Mouse (Mus musculus) T-helper 2 cell (primary cell): ENCODE results near the gene Iars2.

Source experiments
- in situ Hi-C: fragments of 300-600 bp; cut with MboI, MseI; formaldehyde crosslinking; loops from one replicate; pipeline ENCODE4 v1.15.1; 2025; ENCODE audit warnings: high pct_unique_total_duplicates

Iars2 gene

GRCm38 (mm10) chr1:185328721-185329610 is at the start of gene Iars2:
Iars2 (minus strand) TSS chr1:185329396.
- in situ Hi-C loops, result loop anchor here (5.0 kb wide), 1 partner anchor 33 kb away; the partner anchor contains the start of gene Eprs

GRCm38 (mm10) chr1:185377429-185377828 is 48.2 kb upstream of the Iars2 start:
- in situ Hi-C loops, result no loop called here

GRCm38 (mm10) chr1:185376390-185376789 is 47.2 kb upstream of the Iars2 start:
- in situ Hi-C loops, result no loop called here

- in situ Hi-C loops, result no loop called here
These were observed 40.8 kb upstream of the Iars2 start for GRCm38 (mm10) chr1:185369979-185370378.

- in situ Hi-C loops, result no loop called here
These were observed 38.2 kb upstream of the Iars2 start for GRCm38 (mm10) chr1:185367383-185367782.

GRCm38 (mm10) chr1:185364183-185364540 is 35.0 kb upstream of the Iars2 start:
- in situ Hi-C loops, result loop anchor here (5.0 kb wide), 1 partner anchor 37 kb away; the partner anchor contains the start of gene Iars2

- in situ Hi-C loops, result loop anchor here (5.0 kb wide), 1 partner anchor 36 kb away; the partner anchor contains the start of gene Iars2
These were observed 34.5 kb upstream of the Iars2 start for GRCm38 (mm10) chr1:185363526-185364182.

- in situ Hi-C loops, result loop anchor here (5.0 kb wide), 1 partner anchor 36 kb away; the partner anchor contains the start of gene Iars2
These were observed 33.7 kb upstream of the Iars2 start, which contains the start of gene Eprs for GRCm38 (mm10) chr1:185362677-185363520. Eprs (plus strand) TSS chr1:185363044.

- in situ Hi-C loops, result no loop called here
These were observed 29.0 kb upstream of the Iars2 start for GRCm38 (mm10) chr1:185358211-185358610.

GRCm38 (mm10) chr1:185356246-185356645 is 27.1 kb upstream of the Iars2 start:
- in situ Hi-C loops, result no loop called here

GRCm38 (mm10) chr1:185354731-185355130 is 25.5 kb upstream of the Iars2 start:
- in situ Hi-C loops, result no loop called here

- in situ Hi-C loops, result no loop called here
These were observed 24.2 kb upstream of the Iars2 start for GRCm38 (mm10) chr1:185353351-185353750.

- in situ Hi-C loops, result no loop called here
These were observed 23.0 kb upstream of the Iars2 start for GRCm38 (mm10) chr1:185352151-185352550.

GRCm38 (mm10) chr1:185350611-185351010 is 21.4 kb upstream of the Iars2 start:
- in situ Hi-C loops, result no loop called here

GRCm38 (mm10) chr1:185349741-185350140 is 20.5 kb upstream of the Iars2 start:
- in situ Hi-C loops, result no loop called here

GRCm38 (mm10) chr1:185346188-185346587 is 17.0 kb upstream of the Iars2 start:
- in situ Hi-C loops, result no loop called here

- in situ Hi-C loops, result no loop called here
These were observed 14.2 kb upstream of the Iars2 start for GRCm38 (mm10) chr1:185343422-185343821.

GRCm38 (mm10) chr1:185342441-185342840 is 13.2 kb upstream of the Iars2 start:
- in situ Hi-C loops, result no loop called here

- in situ Hi-C loops, result no loop called here
These were observed 7.3 kb upstream of the Iars2 start for GRCm38 (mm10) chr1:185336535-185336934.

- in situ Hi-C loops, result no loop called here
These were observed 6.1 kb upstream of the Iars2 start for GRCm38 (mm10) chr1:185335231-185335765.

- in situ Hi-C loops, result no loop called here
These were observed 4.9 kb upstream of the Iars2 start for GRCm38 (mm10) chr1:185334136-185334535.
